Mouse (Mus musculus) liver, embryonic 14.5 days (tissue): ENCODE data around the gene Zfp423.

Source experiments
- CTCF ChIP-seq: IDR thresholded peaks from 2 replicates; pipeline ENCODE4 v1.5.1; 2016; ENCODE audit warnings: antibody characterized with exemption, low read depth, control low read depth
- EP300 ChIP-seq: IDR thresholded peaks from 2 replicates; pipeline ENCODE4 v1.6.1; 2016; ENCODE audit warnings: antibody characterized with exemption, low read depth

- TF ChIP-seq CTCF = no peak
- no peak for TF ChIP-seq EP300
Observed at GRCm38 (mm10) chr8:87629656-87630055, 329.7 kb downstream of the Zfp423 start.
